Mouse (Mus musculus) adrenal gland (tissue): ENCODE measurements around the gene Pramel7.
"Not testable (repeated sequence)": the region's sequence is repeated elsewhere in the genome, so short reads cannot be mapped to it uniquely, and the experiment has no call there.

Experiments used
- intact Hi-C: fragments of 180-260 bp; cut with DNase I; formaldehyde crosslinking; loops from one replicate; pipeline ENCODE4 v1.15.1; 2025
- long read RNA-seq, 2 experiments: library from polyadenylated mRNA; unstranded; transcript quantifications; one replicate each; pipeline ENCODE4 v2.0.0; 2020; ENCODE audit warnings: borderline replicate concordance in 1 of 2; ENCODE audit not compliant: insufficient replicate concordance in 1 of 2

Gene Pramel7
- long read RNA-seq, experiment 1: 0 reads
- long read RNA-seq, experiment 2: 0 reads

DNA sequence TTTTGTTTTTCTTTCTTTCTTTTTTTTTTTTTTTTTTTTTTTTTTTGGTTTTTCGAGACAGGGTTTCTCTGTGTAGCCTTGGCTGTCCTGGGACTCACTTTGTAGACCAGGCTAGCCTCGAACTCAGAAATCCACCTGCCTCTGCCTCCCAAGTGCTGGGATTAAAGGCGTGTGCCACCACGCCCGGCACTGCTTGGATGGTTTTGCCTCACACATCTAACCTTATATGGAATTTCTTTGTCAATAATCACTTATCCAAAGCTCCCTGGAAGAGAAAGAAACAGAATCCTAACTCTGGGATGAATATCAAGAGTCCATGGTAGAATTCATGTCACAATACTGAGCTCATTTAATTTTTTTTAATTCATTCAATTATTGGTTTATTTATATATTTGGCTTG, at the start of gene Pramel7:
Gene Pramel7 (minus strand): TSS at position 101 of the 400 bp plus-strand sequence.
- intact Hi-C loops: not testable (repeated sequence)

DNA sequence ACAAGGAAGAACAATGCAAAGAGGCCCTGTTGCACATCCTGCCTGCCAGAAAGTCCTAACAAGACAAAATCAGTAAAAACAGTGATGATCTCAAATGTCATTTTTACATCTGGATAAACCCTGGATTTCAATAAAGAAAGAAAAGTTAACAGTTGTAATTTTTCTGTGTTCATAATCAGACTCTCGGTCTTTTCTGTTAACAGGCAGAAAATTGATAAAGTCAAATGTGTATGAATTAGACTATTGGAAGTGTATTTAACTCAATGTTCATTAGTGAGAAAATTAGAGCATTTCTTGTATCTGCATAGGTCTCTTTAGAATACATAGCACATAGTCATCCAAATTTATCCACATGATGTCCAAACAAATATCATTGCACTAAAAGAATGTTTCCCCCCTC, 48.5 kb upstream of the Pramel7 start, which contains the start of gene Olfr1128:
Gene Olfr1128 (minus strand): TSS at position 101 of the 400 bp plus-strand sequence.
- intact Hi-C loops: no loop called here

DNA sequence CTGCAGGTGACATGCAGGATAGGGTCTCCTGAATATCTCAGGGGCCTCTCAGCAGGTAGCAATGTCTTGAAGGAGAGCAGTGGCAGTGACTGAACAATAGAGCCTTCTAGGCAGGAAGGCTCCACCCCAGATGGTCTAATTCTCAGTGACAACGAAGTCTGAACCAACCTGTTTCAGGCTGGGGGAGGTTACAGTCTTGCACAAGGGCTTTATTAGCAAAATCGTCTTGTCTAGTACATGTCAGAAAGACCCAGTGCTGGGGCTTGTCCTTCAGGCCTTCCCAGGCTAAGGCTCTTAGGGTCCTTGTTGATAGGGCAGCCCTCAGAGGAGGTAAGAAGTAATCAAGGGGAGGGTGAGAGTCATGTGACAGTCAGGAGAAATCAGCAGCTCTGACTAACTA, 37.9 kb upstream of the Pramel7 start:
- intact Hi-C loops: no loop called here

DNA sequence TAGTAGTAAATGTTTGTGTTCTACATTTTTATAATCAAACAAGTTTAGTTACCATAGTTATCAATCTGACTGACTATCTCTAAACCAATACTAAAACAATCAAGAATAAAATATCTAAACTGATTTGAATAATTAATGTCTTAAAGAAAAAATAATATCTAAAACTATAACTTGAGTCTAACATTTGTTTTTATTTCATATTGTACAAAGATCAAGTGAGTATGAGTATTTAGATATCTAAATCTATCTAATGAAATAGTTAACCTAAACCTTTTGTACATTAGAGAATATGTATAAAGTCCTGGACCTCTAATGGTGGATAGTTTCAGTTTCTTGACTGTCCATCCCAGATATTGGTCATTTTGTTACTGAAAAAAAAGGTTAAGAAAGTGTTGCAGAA, 34.6 kb upstream of the Pramel7 start, which contains the start of gene Olfr153:
Gene Olfr153 (plus strand): TSS at position 301 of the 400 bp plus-strand sequence.
- intact Hi-C loops: no loop called here

DNA sequence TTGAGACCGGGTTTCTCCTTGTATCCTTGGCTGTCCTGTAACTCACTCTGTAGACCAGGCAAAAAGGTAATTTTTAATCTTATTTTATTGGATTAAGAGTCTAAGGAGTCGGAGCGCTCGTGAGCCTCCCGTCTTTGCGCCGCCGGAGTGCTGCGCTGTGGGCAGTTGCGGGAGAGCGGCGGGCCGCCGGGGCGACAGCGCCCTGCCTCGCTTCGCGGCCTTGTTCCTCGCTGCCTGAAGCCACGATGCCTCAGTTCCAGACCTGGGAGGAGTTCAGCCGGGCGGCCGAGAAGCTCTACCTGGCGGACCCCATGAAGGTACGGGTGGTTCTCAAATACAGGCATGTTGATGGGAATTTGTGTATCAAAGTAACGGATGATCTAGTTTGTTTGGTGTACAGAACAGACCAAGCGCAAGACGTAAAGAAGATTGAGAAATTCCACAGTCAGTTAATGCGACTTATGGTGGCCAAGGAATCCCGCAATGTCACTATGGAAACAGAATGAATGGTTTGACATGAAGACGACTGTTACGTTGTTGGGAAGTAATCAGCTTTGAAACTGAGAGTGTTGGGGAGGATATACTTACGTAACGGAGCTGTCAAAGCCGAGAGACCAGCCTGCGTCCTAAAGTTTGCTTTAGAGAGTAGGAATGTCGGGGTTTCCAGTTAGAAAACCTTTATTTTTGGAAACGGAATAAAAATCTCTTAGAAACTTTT, 29.2 kb upstream of the Pramel7 start:
- intact Hi-C loops: not testable (repeated sequence)

DNA sequence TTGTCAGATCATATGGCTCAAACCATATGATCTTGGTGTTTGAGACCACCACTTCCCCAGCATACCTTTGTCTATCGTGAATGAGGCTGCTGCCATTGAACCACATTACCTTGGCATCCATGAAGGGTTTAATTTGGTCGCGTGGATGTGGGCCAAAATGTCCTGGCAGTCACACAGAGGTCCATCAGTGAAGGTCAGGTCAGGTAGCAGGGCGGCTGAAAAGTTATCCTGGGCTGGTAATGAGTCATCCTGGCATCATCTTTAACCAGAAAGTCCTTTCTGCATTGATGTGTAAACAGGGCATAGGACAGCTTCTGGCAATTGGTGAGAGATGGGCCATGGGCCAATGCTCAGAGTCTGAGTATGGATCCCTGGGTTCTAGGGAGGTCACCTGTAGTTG, 23.8 kb upstream of the Pramel7 start:
- intact Hi-C loops: no loop called here

DNA sequence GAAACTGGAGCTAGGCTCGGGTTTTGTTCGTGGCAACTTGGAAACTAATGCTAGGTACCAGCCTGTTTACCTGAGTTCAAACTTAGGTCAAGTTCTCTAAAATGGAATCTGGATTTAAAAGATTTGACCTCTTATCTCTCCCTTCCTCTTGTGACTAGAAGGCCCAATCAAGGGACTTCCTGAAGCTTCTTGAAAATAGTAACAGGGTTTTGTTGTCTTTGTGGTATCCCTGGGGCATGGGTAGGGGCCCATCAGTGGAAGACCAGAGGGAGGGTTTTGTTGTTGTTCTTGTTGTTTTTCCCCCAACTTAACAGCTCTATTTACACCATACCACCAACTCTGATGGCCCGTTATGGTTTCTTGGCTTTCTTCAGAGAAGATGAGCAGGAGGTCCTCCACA, 19.7 kb upstream of the Pramel7 start:
- intact Hi-C loops: no loop called here

DNA sequence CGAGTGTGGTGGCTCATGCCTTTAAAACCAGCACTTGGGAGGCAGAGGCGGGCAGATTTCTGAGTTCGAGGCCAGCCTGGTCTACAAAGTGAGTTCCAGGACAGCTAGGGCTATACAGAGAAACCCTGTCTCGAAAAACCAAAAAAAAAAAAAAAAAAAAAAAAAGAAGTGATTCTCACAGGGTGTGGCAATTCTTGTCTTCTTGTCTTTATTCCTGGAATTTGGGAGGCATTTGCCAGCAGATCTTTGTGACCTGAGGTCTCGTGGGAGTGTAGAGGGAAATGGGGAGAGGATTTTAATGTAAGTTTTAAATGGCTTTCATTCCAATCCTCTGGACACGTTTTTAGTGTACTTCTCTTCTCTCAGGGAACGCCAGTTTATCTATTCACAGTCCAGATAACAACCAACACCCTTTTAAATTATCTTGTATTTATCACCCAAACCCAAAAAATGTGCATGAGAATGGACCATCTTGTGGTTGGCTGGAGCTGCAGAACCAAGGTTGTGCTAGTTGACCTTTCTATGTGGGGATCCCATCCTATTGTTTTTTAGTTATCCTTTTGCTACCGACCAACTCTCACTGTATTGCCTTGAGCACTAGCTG, 18.7 kb upstream of the Pramel7 start:
- intact Hi-C loops: no loop called here

DNA sequence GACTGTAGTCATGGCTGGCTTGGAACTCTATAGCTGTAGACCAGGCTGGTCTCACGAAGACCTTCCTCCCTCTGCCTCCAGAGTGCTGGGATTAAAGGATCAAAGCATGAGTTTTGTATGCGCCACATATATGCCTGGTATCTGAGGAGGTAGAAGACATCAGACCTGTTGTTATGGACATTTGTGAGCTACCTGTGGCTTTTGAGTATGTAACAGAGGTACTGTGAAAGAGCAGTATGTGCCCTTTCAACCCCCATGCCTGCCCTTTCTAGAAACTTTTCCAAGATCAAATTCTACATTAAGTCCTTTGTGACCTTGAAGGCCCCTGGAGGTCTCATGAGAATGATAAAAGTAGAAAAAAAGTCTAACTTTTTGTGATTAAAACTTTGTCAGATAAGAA, 18.2 kb upstream of the Pramel7 start:
- intact Hi-C loops: no loop called here

DNA sequence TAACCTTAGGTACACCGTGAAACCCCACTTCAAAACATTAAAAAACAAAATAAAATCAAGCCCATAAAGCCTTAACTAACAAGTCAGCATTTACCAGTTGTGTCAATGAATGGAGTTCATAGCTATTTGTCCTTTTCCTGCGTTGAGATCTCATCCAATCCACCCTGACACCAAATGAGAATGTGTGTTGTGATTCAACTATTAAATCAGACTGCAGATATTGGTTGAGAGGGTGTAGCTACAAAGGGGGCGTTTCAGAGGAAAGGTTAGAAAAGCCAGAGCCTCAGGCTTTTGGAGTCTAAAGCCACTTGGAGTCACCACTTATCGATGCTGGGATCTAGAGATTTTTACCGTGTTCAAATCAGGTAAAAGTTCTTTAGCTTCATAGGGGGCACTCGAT, 9.4 kb upstream of the Pramel7 start, which contains the start of gene Pramel6:
Gene Pramel6 (plus strand): TSS at position 301 of the 400 bp plus-strand sequence.
- intact Hi-C loops: no loop called here

DNA sequence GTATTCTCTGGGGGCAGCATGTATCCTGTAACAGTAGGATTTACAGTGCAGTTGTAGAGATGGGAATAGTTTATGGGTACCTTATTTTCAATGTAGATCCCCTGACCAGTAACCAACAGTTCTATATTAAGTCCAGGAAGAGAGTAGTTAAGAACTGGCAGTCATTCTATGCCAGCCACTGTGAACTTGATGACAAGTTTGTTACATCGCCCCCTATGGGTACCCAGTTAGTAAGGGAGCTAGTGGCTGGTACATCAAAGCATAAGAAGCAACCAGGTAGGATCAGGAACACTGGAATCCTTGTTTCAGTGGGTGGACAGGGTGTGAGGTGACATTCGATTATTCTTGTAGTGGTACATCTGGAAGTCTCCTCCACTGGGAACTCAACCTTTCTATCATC, 14.6 kb downstream of the Pramel7 start:
- intact Hi-C loops: no loop called here

DNA sequence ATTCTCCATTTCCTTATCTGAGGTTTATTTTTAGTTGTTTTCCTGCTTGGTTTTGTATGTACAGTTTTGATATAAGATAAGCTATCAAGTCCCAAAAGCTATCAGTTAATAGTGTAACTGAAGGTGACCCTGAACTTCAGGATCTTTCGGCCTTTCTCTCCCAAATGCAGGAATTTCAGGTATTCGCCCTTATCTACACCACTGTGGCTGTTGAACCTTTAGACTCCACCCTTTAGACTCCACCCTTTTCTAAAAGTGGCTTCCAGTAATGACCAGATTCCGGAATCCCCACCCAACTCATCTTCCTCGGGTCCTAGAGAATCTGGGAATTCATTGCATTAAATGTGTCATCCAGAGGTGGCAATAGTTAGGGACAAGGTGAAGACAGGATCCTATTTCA, 15.7 kb downstream of the Pramel7 start:
- intact Hi-C loops: no loop called here

DNA sequence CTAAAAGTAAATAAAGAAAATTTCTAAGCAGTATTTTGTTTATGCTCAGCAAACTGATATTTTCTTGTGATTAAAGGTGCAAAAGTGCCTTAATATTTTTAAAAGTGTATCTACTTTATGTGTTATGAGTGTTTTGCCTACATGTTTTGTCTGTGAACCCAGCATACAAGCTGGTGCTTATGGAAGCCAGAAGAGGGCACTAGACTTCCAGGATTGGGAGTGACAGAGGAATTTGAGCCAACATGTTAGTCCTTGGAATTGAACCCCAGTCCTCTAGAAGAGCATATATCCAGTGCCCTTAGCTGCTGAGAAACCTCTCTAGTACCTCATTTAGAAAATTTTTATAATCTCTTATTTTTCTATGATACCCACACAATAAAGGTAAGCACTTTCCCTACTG, 16.7 kb downstream of the Pramel7 start:
- intact Hi-C loops: no loop called here

DNA sequence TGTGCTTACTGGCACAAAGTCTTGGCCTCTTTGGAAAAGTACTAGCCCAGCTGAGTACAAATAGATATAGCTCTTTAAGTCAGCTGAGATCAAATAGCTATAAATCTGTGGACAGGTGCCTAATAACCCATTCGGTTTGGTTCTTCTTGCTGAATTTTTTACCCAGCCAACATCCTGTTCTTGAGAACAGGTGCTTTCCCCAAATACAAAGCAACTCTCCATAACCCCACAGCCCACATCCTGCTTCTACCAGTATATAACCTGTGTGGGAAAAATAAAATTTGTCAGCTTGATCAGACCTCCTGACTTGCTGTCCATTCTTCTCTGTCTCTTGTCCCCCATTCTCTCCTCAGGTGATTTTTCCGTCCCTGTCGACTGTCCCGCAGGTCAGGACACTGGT, 35.1 kb downstream of the Pramel7 start:
- intact Hi-C loops: no loop called here

DNA sequence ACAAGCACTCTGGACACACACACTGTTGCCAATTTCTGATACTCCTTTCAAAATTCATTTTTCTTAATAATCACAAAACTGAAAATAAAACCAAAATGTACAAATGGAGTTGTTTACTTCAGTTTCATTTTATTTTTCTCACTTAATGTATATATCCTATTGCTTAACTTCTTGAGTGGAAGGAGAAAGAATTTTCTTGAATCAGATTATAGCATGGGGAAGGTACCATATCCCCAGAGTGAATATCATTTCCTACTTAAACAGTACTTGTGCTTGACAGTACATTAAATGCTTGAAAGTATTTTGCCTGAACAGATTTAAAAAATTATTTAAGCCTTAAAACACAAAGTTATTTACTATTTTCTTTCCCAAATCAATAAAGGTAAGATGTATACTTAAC, 43.2 kb downstream of the Pramel7 start, which contains the start of gene Olfr1126:
Gene Olfr1126 (plus strand): TSS at position 301 of the 400 bp plus-strand sequence.
- intact Hi-C loops: no loop called here
